Mouse (Mus musculus) neutrophil, adult 5-6 weeks (primary cell): ENCODE measurements around the gene Trpd52l3. TPM values are rescaled to one million over a fixed set of nuclear protein-coding genes. Genes with fewer than 3 reads are reported as not detected.
A peak's percentile ranks its signal among the peaks of the same experiment; 100 is the strongest.
"Not testable (repeated sequence)": the region's sequence is repeated elsewhere in the genome, so short reads cannot be mapped to it uniquely, and the experiment has no call there.

Source experiments
- ATAC-seq: fragments of 151-379, 151-347 bp; 2 replicates; pipeline ENCODE4 v1.8.0; 2017; ENCODE audit warnings: mild to moderate bottlenecking, moderate TSS enrichment; ENCODE audit not compliant: insufficient number of reproducible peaks, poor library complexity, low FRiP score, severe bottlenecking; ENCODE audit errors: extremely low read depth
- total RNA-seq: library from RNA; stranded (forward); fragments of 200-1000 nt; gene quantifications from 2 replicates; pipeline ENCODE4 v1.2.3, GENCODE M21; 2017

Gene Trpd52l3
- total RNA-seq, 1 experiment from 2014 or later, result not detected

- ATAC-seq, result not testable (repeated sequence)
Observed at GRCm38 (mm10) chr19:30023419-30023818, 19.8 kb downstream of the Trpd52l3 start.

- no peak for ATAC-seq
Observed at GRCm38 (mm10) chr19:30029002-30029710, 25.6 kb downstream of the Trpd52l3 start.

DNA sequence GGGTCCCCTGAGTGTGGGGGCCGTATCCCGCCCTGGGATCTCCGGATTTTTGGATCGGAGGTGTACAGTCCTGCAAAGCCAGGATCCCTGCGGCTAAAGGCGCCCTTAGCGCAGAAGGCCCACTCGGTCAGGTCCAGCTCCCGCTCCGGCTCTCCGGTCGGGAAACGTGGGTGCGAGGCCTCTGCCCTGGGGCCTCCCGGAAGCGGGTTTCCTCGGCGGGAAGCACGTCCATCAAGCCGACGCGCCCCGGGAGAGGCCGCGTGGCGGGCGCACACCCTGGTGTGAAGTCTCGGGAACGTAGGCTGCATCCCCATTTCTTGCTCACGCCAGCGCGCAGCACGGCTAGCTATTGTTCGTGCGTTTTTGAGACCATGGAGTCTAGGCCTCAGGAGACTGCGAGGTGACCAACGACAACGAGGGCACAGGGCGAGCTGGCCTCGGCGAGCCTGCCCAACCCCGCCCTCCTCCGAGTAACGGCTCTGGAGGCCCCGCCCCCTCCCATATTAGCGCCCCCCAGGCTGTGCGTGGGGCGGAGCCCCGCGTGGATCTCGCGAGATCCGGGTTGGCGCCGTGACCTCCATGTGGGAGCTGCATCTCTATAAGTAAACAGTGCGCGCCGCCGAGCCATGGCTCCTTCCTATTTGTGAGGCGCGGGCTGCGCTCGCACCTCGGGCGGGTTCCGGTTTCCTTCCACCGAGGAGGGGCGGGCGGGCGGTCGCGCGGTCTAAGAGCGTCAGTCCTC is 26.5 kb downstream of the Trpd52l3 start, which contains the start of gene Uhrf2:
Uhrf2 (plus strand) TSS at position 620 of the 742 bp plus-strand sequence.
- ATAC-seq, result peak; percentile 91

GRCm38 (mm10) chr19:30030636-30031467 is 27.3 kb downstream of the Trpd52l3 start:
- ATAC-seq, result peak; percentile 8; the same call in 1 of the 2 replicates

DNA sequence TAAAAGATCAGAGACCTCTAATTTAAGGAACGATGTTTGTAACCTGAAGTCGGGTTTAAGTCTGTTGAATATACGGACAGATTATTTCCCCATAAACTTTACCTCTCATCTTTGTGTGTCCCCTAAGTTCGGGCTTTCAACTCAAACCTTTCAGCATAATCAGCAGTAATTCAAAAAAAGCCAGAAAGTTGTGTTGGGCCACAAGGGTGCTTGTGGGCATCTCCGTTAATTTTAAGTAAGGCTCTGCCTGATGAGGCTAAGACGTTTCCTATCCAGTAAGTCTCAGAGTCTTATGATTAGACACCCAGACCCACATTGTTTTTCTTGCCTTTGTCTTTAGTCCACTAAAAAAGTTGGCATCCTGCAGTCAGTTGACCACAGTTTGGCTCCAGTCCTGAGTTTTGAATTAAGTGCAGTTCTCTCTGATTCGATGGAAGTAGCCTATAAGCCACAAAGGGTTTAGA is 27.9 kb downstream of the Trpd52l3 start:
- no peak for ATAC-seq

- ATAC-seq, result no peak
Observed at GRCm38 (mm10) chr19:30032206-30032605, 28.6 kb downstream of the Trpd52l3 start.

DNA sequence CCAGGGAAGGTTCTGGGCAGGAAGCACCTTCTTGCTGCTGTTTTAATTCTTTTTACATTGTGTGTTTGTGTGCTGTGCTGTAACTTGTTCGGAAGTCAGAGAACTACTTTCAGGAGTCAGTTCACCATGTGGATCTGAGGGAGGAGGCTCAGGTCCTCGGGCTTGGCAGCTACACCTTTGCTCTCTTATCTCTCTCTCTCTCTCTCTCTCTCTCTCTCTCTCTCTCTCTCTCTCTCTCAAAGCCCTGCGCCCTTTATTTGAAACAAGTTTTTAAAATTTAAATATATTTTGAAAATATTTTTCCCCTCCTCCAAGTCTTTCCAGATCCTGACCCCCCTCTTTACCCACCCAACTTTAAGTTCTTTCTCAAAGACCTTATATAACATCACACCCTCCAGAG is 31.8 kb downstream of the Trpd52l3 start:
- no peak for ATAC-seq

- peak; percentile 51; the same call in 1 of the 2 replicates for ATAC-seq
Observed at GRCm38 (mm10) chr19:30043691-30044090, 40.1 kb downstream of the Trpd52l3 start.

GRCm38 (mm10) chr19:30044630-30045029 is 41.0 kb downstream of the Trpd52l3 start:
- no peak for ATAC-seq

GRCm38 (mm10) chr19:30045857-30046256 is 42.3 kb downstream of the Trpd52l3 start:
- 0 out of 2 replicates have a peak, but pooled peaks have one; percentile 58 for ATAC-seq

DNA sequence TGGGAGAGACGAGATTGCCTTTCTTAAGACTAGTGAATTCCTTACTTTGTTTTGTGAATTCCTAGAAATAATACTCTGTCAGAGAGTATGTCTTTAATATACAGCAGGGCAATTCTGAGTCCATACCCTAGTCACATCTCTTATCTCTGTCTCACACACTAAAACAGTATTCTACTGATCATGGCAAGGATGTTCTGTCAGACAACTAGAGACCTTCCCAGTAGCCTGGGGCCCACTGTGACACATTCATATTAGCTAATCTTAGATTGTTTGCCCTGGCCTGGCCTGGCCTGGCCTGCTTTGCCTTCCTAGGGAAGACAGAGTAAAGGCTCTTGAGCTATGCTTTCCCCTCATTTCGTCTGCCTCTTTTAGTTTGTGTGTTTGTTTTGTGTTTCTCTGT is 47.0 kb downstream of the Trpd52l3 start:
- no peak for ATAC-seq

GRCm38 (mm10) chr19:30051479-30051878 is 47.9 kb downstream of the Trpd52l3 start:
- ATAC-seq, result no peak

DNA sequence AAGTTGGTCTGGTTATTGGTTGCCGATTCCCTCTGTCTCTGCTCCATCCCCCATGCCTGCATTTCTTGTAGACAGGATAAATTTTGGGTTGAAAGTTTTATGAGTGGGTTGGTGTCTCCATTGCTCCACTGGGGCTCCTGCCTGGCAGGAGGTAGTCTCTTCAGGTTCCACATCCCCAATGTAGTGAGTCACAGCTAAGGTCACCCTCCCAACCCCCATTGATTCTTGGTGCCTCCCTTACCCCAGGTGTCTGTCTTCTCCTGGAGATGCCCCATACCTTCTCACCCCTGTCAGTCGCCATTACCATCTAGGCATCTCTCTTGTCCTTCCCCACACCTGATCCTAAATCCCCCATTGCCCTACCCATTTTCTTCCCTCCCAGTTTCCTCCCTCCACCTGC is 50.6 kb downstream of the Trpd52l3 start:
- ATAC-seq, result no peak

Other genes starting within 250 kb of the Trpd52l3 start
- gene 9930021J03Rik, start 197.8 kb upstream of the Trpd52l3 start, total RNA-seq, result 20.9 and 27.9 TPM in 2 replicates
- gene Ranbp6, start 190.8 kb upstream of the Trpd52l3 start, total RNA-seq, result 33.3 and 34.4 TPM in 2 replicates
- gene Il33, start 78.7 kb upstream of the Trpd52l3 start, total RNA-seq, result not detected in 2 replicates
- 71.7 and 76.3 TPM in 2 replicates for gene Uhrf2, start 26.7 kb downstream of the Trpd52l3 start, total RNA-seq
- 0.12 TPM in 1 of 2 replicates, not detected in the other for gene Gldc, start 171.6 kb downstream of the Trpd52l3 start, total RNA-seq
- gene Mbl2, start 229.2 kb downstream of the Trpd52l3 start, total RNA-seq, result not detected in 2 replicates